Comparison of ENCODE assay signal across 12 mouse cellular contexts in the genomic region with DNA sequence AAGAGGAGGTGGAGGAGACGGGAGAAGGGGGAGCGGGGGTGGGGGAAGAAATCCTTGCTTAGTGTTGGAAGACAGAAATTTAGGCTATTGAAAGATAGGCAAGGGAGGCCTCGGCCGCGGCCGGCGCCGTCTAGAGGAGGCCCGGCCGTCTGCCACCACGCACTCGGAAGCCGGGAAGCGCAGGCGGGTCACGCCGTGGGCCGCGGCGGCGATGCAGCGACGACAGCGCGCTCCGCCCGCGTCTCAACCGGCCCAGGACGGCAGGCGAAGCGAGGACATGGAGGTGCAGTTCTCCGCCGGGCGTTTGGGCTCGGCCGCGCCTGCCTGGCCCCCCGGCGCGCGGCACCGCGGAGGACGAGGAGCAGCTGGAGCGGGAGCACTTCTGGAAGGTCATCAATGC.
A peak's percentile ranks its signal among the peaks of the same experiment; 100 is the strongest.
DNase-seq lines count a peak whose midpoint lies in the region; ATAC-seq and TF ChIP-seq lines count a peak whose summit lies in the region.
"Had no signal": no experiment of that assay in that cellular context is flagged by ENCODE, and none has a peak within 500 bp of the region (broad histone marks: within the 10 kb centered on the region; RNA-seq: fewer than 3 reads in every experiment).

No protein-coding gene starts in this region.

- no peak overlapping the region for H3K9ac ChIP-seq in heart, embryonic 12.5 days
- H3K9ac ChIP-seq in lung, embryonic 14.5 days = no peak overlapping the region
- no peak overlapping the region for H3K9ac ChIP-seq in hindbrain, embryonic 15.5 days
- H3K9ac ChIP-seq in neural tube, embryonic 15.5 days (replicated peaks) = no peak overlapping the region
- H3K9ac ChIP-seq: forebrain, embryonic 15.5 days; liver, embryonic 15.5 days had no signal

- peak overlapping the region; percentile 59 for H3K4me2 ChIP-seq in heart, embryonic 12.5 days
- H3K4me2 ChIP-seq in lung, embryonic 14.5 days = peak overlapping the region; percentile 39
- H3K4me2 ChIP-seq in hindbrain, embryonic 15.5 days = peak overlapping the region; percentile 28; the same call in 1 of the 2 replicates
- H3K4me2 ChIP-seq in neural tube, embryonic 15.5 days = peak overlapping the region; percentile 43
- H3K4me2 ChIP-seq: forebrain, embryonic 15.5 days; liver, embryonic 15.5 days had no signal

- TF ChIP-seq CTCF in lung, embryonic 14.5 days (IDR thresholded peaks at IDR 0.05; ENCODE audit: low read depth) = no peak

- H3K36me3 ChIP-seq in heart, embryonic 12.5 days = no peaks in the 10 kb centered on the region
- H3K36me3 ChIP-seq in lung, embryonic 14.5 days (ENCODE audit: insufficient read depth) = no peaks in the 10 kb centered on the region
- H3K36me3 ChIP-seq in hindbrain, embryonic 15.5 days = no peaks in the 10 kb centered on the region
- H3K36me3 ChIP-seq in neural tube, embryonic 15.5 days = no peaks in the 10 kb centered on the region
- H3K36me3 ChIP-seq: forebrain, embryonic 15.5 days; liver, embryonic 15.5 days had no signal

- H3K27ac ChIP-seq in heart, embryonic 12.5 days (ENCODE audit: poor library complexity, severe bottlenecking) = no peak overlapping the region
- H3K27ac ChIP-seq in lung, embryonic 14.5 days (ENCODE audit: low read depth) = no peak overlapping the region
- no peak overlapping the region for H3K27ac ChIP-seq in hindbrain, embryonic 15.5 days (replicated peaks)
- no peak overlapping the region for H3K27ac ChIP-seq in neural tube, embryonic 15.5 days (replicated peaks)
- H3K27ac ChIP-seq: forebrain, embryonic 15.5 days; liver, embryonic 15.5 days had no signal

- peaks cover 5% of the 10 kb centered on the region; the same call in 1 of the 2 replicates for H3K27me3 ChIP-seq in heart, embryonic 12.5 days (replicated peaks)
- H3K27me3 ChIP-seq in lung, embryonic 14.5 days (ENCODE audit: insufficient read depth, low read length) = no peaks in the 10 kb centered on the region
- H3K27me3 ChIP-seq in hindbrain, embryonic 15.5 days = no peaks in the 10 kb centered on the region
- H3K27me3 ChIP-seq in neural tube, embryonic 15.5 days (replicated peaks) = no peaks in the 10 kb centered on the region
- H3K27me3 ChIP-seq: forebrain, embryonic 15.5 days had no signal

- no peak for DNase-seq in heart, adult 11 months
- no peak for DNase-seq in lung, embryonic 14.5 days
- DNase-seq in lung, adult 18-20 months = no peak
- no peak for DNase-seq in right cerebral cortex, adult 18-20 months

- H3K4me1 ChIP-seq in heart, embryonic 12.5 days (replicated peaks) = no peaks in the 10 kb centered on the region
- H3K4me1 ChIP-seq in lung, embryonic 14.5 days (ENCODE audit: insufficient read depth) = no peaks in the 10 kb centered on the region
- H3K4me1 ChIP-seq in hindbrain, embryonic 15.5 days (replicated peaks) = no peaks in the 10 kb centered on the region
- H3K4me1 ChIP-seq in neural tube, embryonic 15.5 days = no peaks in the 10 kb centered on the region
- H3K4me1 ChIP-seq: forebrain, embryonic 15.5 days; liver, embryonic 15.5 days had no signal

- H3K4me3 ChIP-seq in heart, embryonic 12.5 days = peak overlapping the region; percentile 25
- no peak overlapping the region for H3K4me3 ChIP-seq in lung, embryonic 14.5 days (ENCODE audit: low read depth, low read length)
- no peak overlapping the region for H3K4me3 ChIP-seq in hindbrain, embryonic 15.5 days
- peak overlapping the region; percentile 18 for H3K4me3 ChIP-seq in neural tube, embryonic 15.5 days (replicated peaks)
- H3K4me3 ChIP-seq: forebrain, embryonic 15.5 days; liver, embryonic 15.5 days had no signal

- WGBS in heart, embryonic 12.5 days = 6% methylated on average over 46 of the region's 46 CpGs
- WGBS in lung, embryonic 14.5 days = 9% methylated on average over 29 of the region's 46 CpGs
- 16% methylated on average over 45 of the region's 46 CpGs for WGBS in hindbrain, embryonic 15.5 days
- 14% methylated on average over 45 of the region's 46 CpGs for WGBS in neural tube, embryonic 15.5 days

- no peak for ATAC-seq in heart, embryonic 12.5 days (ENCODE audit: insufficient number of reproducible peaks, low FRiP score)
- ATAC-seq in lung, embryonic 14.5 days (ENCODE audit: insufficient read depth) = no peak
- no peak for ATAC-seq in hindbrain, embryonic 15.5 days (ENCODE audit: low FRiP score, low read depth)
- no peak for ATAC-seq in neural tube, embryonic 15.5 days (ENCODE audit: low FRiP score)
- ATAC-seq in megakaryocyte-erythroid progenitor cell, adult 5-6 weeks (replicated peaks; ENCODE audit: low FRiP score, low TSS enrichment, poor library complexity, severe bottlenecking) = no peak
- ATAC-seq: CD4-positive, CD25-positive, alpha-beta regulatory T cell, adult 4 months; forebrain, embryonic 15.5 days; midbrain, embryonic 16.5 days had no signal

- H3K9me3 ChIP-seq in heart, embryonic 12.5 days (replicated peaks) = peaks cover 21% of the 10 kb centered on the region
- no peaks in the 10 kb centered on the region; the same call in 1 of the 2 replicates for H3K9me3 ChIP-seq in lung, embryonic 14.5 days (ENCODE audit: low read depth, low read length)
- peaks cover 6% of the 10 kb centered on the region for H3K9me3 ChIP-seq in hindbrain, embryonic 15.5 days
- H3K9me3 ChIP-seq in neural tube, embryonic 15.5 days (replicated peaks) = peaks cover 5% of the 10 kb centered on the region; the same call in 1 of the 2 replicates
- H3K9me3 ChIP-seq: liver, embryonic 15.5 days had no signal

Comparison
In these comparisons a context has a peak if more than half of its experiments do, and no peak if none do; other contexts are left out.
1. H3K4me3 ChIP-seq: peak in heart, embryonic 12.5 days (single experiment) and neural tube, embryonic 15.5 days (single experiment); none in lung, embryonic 14.5 days (single experiment) and hindbrain, embryonic 15.5 days (single experiment).
2. Peak in every context shown above with its lines, with median percentiles within 50 percentile points of each other: H3K4me2 ChIP-seq.